Mouse (Mus musculus): Measurements from ENCODE around the gene Foxp1. TPM values are rescaled to one million over a fixed set of nuclear protein-coding genes. Genes with fewer than 3 reads are reported as not detected.

Gene Foxp1
- polyA plus RNA-seq, 1 experiment, result 73.4 TPM

GRCm38 (mm10) chr6:99164760-99165159, 357.8 kb downstream of the Foxp1 start:
- TF ChIP-seq CTCF (IDR thresholded peaks at IDR 0.05; ENCODE audit: low read depth, low read length) (no peak), POLR2A (IDR thresholded peaks at IDR 0.05; ENCODE audit: borderline replicate concordance, low read depth, low read length) (no peak)
- Histone ChIP-seq H3K4me1 (ENCODE audit: control insufficient read depth, insufficient read depth, low read length) (no peaks in the 10 kb centered on the region), H3K27ac (ENCODE audit: insufficient read depth, low read depth, low read length) (no peak overlapping the region), H3K4me3 (ENCODE audit: insufficient read depth, low read length) (no peak overlapping the region)

GRCm38 (mm10) chr6:99162716-99163115, 359.8 kb downstream of the Foxp1 start:
- H3K4me1 ChIP-seq (ENCODE audit: control insufficient read depth, insufficient read depth, low read length), result no peaks in the 10 kb centered on the region

GRCm38 (mm10) chr6:99160348-99160693, 362.2 kb downstream of the Foxp1 start:
- H3K4me1 ChIP-seq (ENCODE audit: control insufficient read depth, insufficient read depth, low read length), result no peaks in the 10 kb centered on the region
- TF ChIP-seq POLR2A (IDR thresholded peaks at IDR 0.05; ENCODE audit: borderline replicate concordance, low read depth, low read length), result no peak
- TF ChIP-seq CTCF (IDR thresholded peaks at IDR 0.05; ENCODE audit: low read depth, low read length), result no peak
- no peak overlapping the region for H3K27ac ChIP-seq (ENCODE audit: insufficient read depth, low read depth, low read length)
- H3K4me3 ChIP-seq (ENCODE audit: insufficient read depth, low read length), result no peak overlapping the region

More at GRCm38 (mm10) chr6:99162716-99163115, 359.8 kb downstream of the Foxp1 start:
- no peak for TF ChIP-seq CTCF (IDR thresholded peaks at IDR 0.05; ENCODE audit: low read depth, low read length)
- no peak for TF ChIP-seq POLR2A (IDR thresholded peaks at IDR 0.05; ENCODE audit: borderline replicate concordance, low read depth, low read length)
- H3K27ac ChIP-seq (ENCODE audit: insufficient read depth, low read depth, low read length), result no peak overlapping the region
- H3K4me3 ChIP-seq (ENCODE audit: insufficient read depth, low read length), result no peak overlapping the region

GRCm38 (mm10) chr6:99159452-99160347, 362.8 kb downstream of the Foxp1 start:
- no peaks in the 10 kb centered on the region for H3K4me1 ChIP-seq (ENCODE audit: control insufficient read depth, insufficient read depth, low read length)
- no peak overlapping the region for H3K4me3 ChIP-seq (ENCODE audit: insufficient read depth, low read length)
- H3K27ac ChIP-seq (ENCODE audit: insufficient read depth, low read depth, low read length), result no peak overlapping the region
- TF ChIP-seq POLR2A (IDR thresholded peaks at IDR 0.05; ENCODE audit: borderline replicate concordance, low read depth, low read length) (no peak), CTCF (IDR thresholded peaks at IDR 0.05; ENCODE audit: low read depth, low read length) (no peak)

GRCm38 (mm10) chr6:99153682-99154081, 368.8 kb downstream of the Foxp1 start:
- Histone ChIP-seq H3K4me1 (ENCODE audit: control insufficient read depth, insufficient read depth, low read length) (no peaks in the 10 kb centered on the region), H3K4me3 (ENCODE audit: insufficient read depth, low read length) (no peak overlapping the region), H3K27ac (ENCODE audit: insufficient read depth, low read depth, low read length) (no peak overlapping the region)
- TF ChIP-seq POLR2A (IDR thresholded peaks at IDR 0.05; ENCODE audit: borderline replicate concordance, low read depth, low read length) (no peak), CTCF (IDR thresholded peaks at IDR 0.05; ENCODE audit: low read depth, low read length) (no peak)

GRCm38 (mm10) chr6:99146400-99146905, 376.1 kb downstream of the Foxp1 start:
- Histone ChIP-seq H3K27ac (ENCODE audit: insufficient read depth, low read depth, low read length) (no peak overlapping the region), H3K4me1 (ENCODE audit: control insufficient read depth, insufficient read depth, low read length) (0 out of 2 replicates have a peak, but pooled peaks cover 2% of the 10 kb centered on the region), H3K4me3 (ENCODE audit: insufficient read depth, low read length) (no peak overlapping the region)
- TF ChIP-seq POLR2A (IDR thresholded peaks at IDR 0.05; ENCODE audit: borderline replicate concordance, low read depth, low read length) (no peak), CTCF (IDR thresholded peaks at IDR 0.05; ENCODE audit: low read depth, low read length) (no peak)

- TF ChIP-seq CTCF (IDR thresholded peaks at IDR 0.05; ENCODE audit: low read depth, low read length) (no peak), POLR2A (IDR thresholded peaks at IDR 0.05; ENCODE audit: borderline replicate concordance, low read depth, low read length) (no peak)
- 0 out of 2 replicates have a peak, but pooled peaks cover 2% of the 10 kb centered on the region for H3K4me1 ChIP-seq (ENCODE audit: control insufficient read depth, insufficient read depth, low read length)
- H3K4me3 ChIP-seq (ENCODE audit: insufficient read depth, low read length), result no peak overlapping the region
- H3K27ac ChIP-seq (ENCODE audit: insufficient read depth, low read depth, low read length), result no peak overlapping the region
Measured at GRCm38 (mm10) chr6:99145033-99145432, 377.5 kb downstream of the Foxp1 start.

- no peak overlapping the region for H3K4me3 ChIP-seq (ENCODE audit: insufficient read depth, low read length)
- no peak overlapping the region for H3K27ac ChIP-seq (ENCODE audit: insufficient read depth, low read depth, low read length)
- no peak for TF ChIP-seq POLR2A (IDR thresholded peaks at IDR 0.05; ENCODE audit: borderline replicate concordance, low read depth, low read length)
- TF ChIP-seq CTCF (IDR thresholded peaks at IDR 0.05; ENCODE audit: low read depth, low read length), result no peak
Measured at GRCm38 (mm10) chr6:99143756-99144036, 378.8 kb downstream of the Foxp1 start.

GRCm38 (mm10) chr6:99142900-99143755, 379.4 kb downstream of the Foxp1 start:
- no peak for TF ChIP-seq CTCF (IDR thresholded peaks at IDR 0.05; ENCODE audit: low read depth, low read length)
- no peak for TF ChIP-seq POLR2A (IDR thresholded peaks at IDR 0.05; ENCODE audit: borderline replicate concordance, low read depth, low read length)
- H3K27ac ChIP-seq (ENCODE audit: insufficient read depth, low read depth, low read length), result no peak overlapping the region
- peaks cover 4% of the 10 kb centered on the region; the same call in 1 of the 2 replicates for H3K4me1 ChIP-seq (ENCODE audit: control insufficient read depth, insufficient read depth, low read length)
- no peak overlapping the region for H3K4me3 ChIP-seq (ENCODE audit: insufficient read depth, low read length)

More at GRCm38 (mm10) chr6:99143756-99144036, 378.8 kb downstream of the Foxp1 start:
- peaks cover 4% of the 10 kb centered on the region; the same call in 1 of the 2 replicates for H3K4me1 ChIP-seq (ENCODE audit: control insufficient read depth, insufficient read depth, low read length)
